Mouse (Mus musculus) erythroblast, embryonic 14.5 days (primary cell): ENCODE measurements around the gene Rnf208.

Source experiments
- GATA1 ChIP-seq: IDR thresholded peaks from 2 replicates; pipeline ENCODE4 v1.6.1; 2012; ENCODE audit warnings: low read length, inconsistent platforms, mixed read lengths
- TAL1 ChIP-seq: IDR thresholded peaks from 3 replicates; pipeline ENCODE4 v1.6.1; 2012; ENCODE audit warnings: low read length, inconsistent platforms, mixed read lengths

DNA sequence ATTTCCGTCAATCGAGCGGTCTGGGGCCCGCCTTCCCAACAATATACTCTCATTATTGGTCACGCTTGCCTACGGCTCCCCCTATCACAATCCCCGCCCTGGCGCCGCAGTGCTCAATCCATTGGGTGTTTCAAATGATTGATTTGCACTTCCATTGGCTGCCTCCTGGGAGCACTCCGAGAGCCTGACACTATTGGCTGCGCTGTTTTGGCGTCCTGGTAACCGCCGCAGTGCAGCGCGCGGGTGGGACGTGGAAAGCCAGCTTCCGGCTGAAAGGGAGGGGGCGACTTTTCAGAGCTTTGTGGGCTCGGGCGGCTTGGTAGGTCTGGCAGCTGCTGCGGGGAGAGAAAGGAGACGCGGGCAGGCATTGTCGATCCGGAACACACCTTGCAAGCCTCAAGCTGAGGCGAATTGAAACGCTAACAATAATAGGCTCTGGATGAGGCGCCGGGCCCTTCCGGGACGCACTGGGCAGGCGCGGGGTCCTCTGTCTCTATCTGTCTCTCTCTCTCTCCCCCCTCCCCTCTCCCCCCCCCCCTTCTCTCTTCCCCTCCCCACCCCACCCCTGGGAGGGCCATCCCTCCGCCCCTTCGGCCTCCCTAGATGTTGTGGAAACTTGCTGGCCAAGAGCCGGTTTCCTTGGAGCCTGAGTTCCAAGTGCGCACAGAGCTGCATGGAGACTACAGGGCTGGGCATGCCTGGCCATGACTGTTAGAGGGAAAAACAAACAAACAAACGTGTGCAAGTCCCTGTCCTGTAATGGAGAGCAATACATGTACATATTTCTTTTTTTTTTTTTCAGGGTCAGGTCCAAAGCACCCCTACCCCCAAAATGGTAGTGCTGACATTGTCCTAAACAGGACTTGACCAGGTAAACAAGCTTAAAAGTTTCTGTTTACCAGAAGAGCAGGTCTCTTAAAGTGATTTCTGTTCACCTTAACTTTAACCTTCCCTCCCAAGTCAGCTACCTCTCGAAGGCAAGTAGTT, 17.0 kb upstream of the Rnf208 start:
- TF ChIP-seq GATA1 = no peak
- no peak for TF ChIP-seq TAL1
